Mouse (Mus musculus) kidney, postnatal 10 days (tissue): ENCODE measurements around the gene Rap2a.

Experiments used
- DNase-seq: peaks from one replicate; pipeline ENCODE4 v3.0.0; 2021; ENCODE audit warnings: mixed read lengths

Gene Rap2a

DNA sequence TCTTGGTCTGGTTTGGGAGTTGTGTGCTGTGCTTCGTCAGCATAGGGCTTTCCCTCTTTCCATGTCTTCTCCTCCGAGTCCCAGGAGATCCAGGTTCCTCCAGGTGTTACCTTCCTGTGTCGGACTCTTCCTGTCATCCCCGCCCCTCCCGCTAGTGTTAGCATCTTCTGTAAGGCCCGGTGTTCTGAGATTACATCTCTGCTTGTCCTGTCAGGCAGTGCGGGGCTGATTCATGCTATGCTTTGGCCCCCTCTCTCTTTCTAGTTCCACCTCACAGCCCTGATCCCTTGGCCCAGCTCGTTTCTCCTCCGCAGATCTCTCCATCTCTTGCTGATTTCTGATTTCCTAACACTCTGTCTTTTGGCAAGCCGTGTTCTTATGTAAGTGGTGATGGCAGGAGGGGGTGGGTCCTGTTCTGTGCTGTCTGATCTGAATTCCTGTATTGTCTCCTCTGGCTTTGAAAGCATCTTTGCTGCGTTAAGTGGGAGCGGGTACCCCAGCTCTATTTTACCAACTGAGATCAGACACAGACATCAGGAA lies 21.8 kb downstream of the Rap2a start:
- no peak for DNase-seq

GRCm38 (mm10) chr14:120500791-120501190 lies 22.5 kb downstream of the Rap2a start:
- DNase-seq: no peak

DNA sequence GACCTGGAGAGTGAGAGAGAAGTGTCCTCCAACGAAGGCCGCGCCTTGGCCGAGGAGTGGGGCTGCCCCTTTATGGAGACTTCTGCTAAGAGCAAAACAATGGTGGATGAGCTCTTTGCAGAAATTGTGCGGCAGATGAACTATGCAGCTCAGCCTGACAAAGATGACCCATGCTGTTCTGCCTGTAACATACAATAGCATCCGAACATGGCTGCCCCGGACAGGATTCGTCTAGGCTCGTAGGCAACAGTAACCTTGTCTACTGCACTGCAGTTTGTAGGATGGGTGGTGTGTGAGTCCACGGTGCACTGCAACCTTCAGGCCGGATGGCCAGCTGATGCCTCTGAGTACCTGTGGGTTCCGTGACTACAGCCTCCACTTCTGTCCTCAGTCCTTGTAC lies 25.4 kb downstream of the Rap2a start:
- no peak for DNase-seq

DNA sequence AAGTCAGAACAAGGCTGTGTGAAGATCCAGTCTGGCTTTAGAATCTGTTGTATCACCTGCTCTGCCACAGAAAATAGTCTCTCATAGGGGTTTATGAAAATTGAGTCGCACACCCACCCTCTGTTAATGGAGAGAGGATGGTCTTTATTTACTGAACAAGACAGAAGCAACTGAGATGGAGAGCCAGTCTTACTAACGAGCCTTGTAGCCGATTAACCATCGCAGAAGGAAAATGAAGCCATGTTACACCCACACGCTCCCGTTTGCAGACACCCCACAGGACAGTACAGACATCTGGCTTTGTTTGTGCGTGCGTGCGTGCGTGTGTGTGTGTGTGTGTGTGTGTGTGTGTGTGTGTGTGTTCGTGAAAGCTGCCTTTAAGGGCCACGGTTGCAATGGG lies 26.2 kb downstream of the Rap2a start:
- DNase-seq: no peak

DNA sequence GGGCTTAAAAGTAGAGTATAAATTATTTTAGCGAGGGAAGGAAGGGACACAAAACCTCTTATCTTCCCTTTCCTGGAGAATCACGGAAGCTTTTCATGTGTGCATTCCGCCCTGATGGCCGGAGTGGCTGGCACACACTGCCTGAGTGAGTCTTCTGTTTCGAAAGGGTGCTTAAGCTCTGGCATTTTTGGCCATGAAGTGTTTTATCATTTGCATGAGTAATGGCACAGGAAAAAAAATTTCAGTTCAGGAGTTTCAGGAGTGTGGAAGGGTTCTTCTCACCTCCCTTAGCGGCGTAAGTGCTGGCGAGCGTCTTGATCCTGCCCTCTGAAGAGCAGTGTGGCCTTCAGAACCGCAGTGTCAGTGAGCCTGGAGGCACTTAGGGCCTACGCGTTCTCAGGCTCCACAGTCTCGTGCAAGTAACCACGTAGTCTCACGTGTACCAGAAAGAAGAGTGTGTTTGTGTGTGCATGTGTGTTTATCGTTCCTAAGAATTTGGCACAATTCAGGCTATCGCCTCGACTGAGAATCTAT lies 26.8 kb downstream of the Rap2a start:
- no peak for DNase-seq

DNA sequence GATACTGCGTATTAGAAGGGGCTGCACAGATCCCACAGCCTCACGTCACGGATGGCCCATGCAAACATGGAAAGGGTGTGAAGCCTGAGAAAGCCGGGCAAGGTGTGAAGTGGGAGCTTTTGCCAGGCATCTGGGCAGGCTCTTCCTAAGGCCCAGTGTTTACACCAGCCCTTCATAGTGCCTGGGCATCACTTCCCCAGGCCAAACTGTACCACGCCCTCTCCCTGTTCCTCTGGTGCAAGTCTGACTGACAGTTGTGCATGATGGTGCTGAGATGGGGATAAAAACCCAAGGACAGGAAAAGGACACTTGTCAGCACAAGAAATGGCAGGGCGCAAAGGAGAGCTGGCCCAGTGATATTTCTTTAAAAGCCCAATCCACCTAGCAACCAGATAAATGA lies 27.7 kb downstream of the Rap2a start:
- no peak for DNase-seq

- DNase-seq: no peak
Measured at GRCm38 (mm10) chr14:120507516-120507915, 29.3 kb downstream of the Rap2a start.

GRCm38 (mm10) chr14:120508566-120509365 lies 30.5 kb downstream of the Rap2a start:
- no peak for DNase-seq

DNA sequence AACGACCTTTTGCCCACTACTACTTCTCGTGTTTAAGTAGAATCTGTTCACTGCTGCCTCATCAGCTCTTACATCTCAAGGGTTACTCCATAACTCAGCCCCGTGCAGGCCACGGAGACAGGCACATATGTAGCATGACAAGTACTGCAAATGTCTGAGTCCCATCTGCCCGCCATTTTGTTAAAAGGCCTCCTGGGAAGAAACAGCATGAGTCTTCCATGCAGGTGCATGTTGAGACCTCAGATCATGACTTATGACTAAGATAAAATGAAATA lies 31.1 kb downstream of the Rap2a start:
- DNase-seq: no peak

DNA sequence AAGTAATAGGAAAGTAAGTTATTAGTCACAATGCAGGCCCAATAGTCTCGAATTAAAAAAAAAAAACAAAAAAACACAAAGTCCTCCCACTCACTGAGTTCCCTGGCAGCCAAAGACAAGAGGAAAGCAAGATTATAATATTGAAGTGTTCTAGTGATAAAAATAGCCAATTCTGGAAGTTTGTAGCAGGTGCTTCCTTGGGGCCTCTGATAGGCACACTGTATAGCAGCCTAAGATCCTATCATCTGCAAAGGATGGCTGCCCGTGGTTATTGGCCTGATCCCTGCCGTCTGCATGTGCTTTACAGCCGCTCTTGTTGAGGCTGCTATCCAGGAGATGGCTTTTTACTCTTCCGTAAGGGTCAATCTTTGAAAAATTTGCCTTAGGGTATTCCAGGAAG lies 33.6 kb downstream of the Rap2a start:
- no peak for DNase-seq

- no peak for DNase-seq
Measured at GRCm38 (mm10) chr14:120514821-120515271, 36.6 kb downstream of the Rap2a start.

DNA sequence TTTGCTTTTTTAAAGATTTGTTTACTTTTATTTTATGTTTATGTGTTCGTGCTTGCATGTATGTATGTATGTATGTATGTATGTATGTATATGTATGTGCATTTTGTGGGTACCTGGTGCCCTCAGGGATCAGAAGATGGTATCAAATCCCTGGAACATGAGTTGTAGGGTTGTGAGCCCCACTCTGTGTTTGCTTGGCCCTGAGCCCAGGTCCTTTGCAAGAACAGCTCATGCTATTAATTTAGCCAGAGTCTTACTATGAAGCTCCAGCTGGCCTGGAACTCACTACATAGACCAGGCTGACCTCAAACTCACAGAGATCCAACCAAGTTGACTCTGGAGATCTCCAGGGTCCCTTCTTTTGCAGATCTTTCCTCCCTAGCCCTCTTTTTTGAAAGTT lies 37.1 kb downstream of the Rap2a start:
- DNase-seq: peak; percentile 53

GRCm38 (mm10) chr14:120518706-120519105 lies 40.5 kb downstream of the Rap2a start:
- no peak for DNase-seq

GRCm38 (mm10) chr14:120519921-120520320 lies 41.7 kb downstream of the Rap2a start:
- no peak for DNase-seq

- no peak for DNase-seq
Measured at GRCm38 (mm10) chr14:120520843-120521242, 42.6 kb downstream of the Rap2a start.

DNA sequence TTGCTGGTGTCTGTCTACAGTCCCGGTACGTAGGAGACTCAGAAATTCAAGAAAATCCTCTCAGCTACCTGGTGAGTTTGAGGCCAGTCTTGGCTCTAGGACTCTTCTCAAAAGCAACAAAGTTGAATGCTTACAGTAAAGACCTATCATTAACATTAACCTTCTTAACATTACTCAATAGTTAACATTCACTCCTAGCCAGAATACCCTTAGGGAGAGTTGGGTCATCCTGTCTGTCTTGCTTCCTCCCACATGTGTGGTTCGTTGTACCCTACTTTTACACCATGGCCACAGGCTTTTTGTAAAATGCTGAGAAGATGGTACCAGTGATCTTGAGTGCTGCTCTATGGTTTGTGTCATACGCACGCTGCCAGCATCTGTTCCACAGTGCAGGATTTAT lies 45.1 kb downstream of the Rap2a start:
- DNase-seq: no peak

GRCm38 (mm10) chr14:120525644-120526043 lies 47.4 kb downstream of the Rap2a start:
- DNase-seq: no peak

- no peak for DNase-seq
Measured at GRCm38 (mm10) chr14:120533301-120533700, 55.1 kb downstream of the Rap2a start.

DNA sequence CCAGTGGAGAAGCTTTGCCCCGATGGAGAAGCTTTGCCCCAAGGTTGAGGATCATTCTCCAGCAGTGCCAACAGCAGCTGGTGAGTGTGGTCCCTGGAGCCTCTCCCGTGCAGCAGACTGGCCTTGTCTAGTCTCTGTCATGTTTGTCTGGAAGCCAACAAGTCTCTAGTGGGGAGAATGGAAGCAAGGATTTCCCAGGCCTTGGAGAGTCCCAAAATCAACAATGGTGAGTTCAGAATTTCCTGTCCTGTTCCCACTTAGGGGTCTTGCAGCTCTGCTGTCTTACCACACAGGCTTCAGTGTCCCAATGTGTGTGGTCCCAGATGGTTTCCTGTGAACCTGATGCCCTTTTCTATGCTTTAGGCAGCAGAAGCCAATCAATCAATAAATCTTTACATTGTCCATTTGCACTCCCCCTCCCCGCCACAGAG lies 56.6 kb downstream of the Rap2a start:
- DNase-seq: peak; percentile 30

GRCm38 (mm10) chr14:120535446-120535845 lies 57.2 kb downstream of the Rap2a start:
- DNase-seq: no peak

GRCm38 (mm10) chr14:120535924-120536323 lies 57.7 kb downstream of the Rap2a start:
- no peak for DNase-seq

DNA sequence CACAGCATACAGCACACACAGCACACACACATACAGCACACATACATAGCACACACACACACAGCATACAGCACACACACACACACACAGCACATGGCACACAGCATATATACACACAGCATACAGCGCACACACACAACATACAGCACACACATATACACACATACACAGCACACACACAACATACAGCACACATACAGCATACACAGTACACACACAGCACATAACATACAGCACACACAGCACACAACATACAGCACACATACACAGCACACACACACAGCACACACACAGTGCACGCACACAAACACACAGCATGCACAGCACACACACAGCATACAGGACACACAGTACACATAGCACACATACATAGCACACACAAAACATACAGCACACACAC lies 60.9 kb downstream of the Rap2a start:
- DNase-seq: no peak

DNA sequence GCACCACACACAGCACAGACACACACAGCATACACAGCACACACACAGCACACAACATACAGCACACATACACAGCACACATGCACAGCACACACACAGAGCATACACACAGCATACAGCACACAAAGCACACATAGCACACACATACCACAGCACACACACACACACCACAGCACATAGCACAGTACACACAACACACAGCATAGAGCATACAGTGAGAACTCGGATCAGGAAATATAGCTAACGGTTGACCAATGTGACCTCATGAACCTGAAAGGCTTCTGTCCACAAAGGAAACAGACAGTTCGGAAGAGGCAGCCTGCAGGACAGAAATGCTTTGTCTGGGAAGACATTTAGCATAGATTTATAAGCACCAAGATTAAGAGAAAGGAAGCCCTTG lies 61.4 kb downstream of the Rap2a start:
- no peak for DNase-seq

- DNase-seq: no peak
Measured at GRCm38 (mm10) chr14:120542445-120542844, 64.2 kb downstream of the Rap2a start.

GRCm38 (mm10) chr14:120542976-120543375 lies 64.7 kb downstream of the Rap2a start:
- DNase-seq: no peak
